Mouse (Mus musculus): ENCODE data around the gene Prkce. TPM values are rescaled to one million over a fixed set of nuclear protein-coding genes. Genes with fewer than 3 reads are reported as not detected.

Prkce gene
- total RNA-seq, 2 experiments from 2014 or later: 2.3 to 5.9 TPM

DNA sequence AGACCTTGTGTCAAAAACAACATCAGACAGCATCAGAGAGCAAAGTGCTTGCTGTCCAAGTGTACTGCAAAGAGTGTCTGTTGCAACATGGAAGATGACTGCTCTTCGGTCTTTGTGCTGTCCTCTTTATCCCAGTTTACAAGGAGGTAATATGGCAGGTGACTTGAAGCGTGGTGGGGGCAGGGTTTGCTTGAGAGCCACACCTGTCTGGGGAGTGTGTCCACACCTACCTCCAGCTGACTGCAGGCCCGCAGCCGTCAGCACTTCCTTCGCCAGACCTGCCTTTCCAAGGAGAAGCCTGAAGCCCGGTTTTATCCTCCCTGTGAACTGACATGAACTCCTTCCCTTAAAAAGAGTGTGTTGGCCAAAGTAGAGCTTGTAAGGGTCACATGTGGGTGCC lies 458.9 kb downstream of the Prkce start:
- ATAC-seq (replicated peaks; ENCODE audit: poor library complexity, severe bottlenecking): no peak

DNA sequence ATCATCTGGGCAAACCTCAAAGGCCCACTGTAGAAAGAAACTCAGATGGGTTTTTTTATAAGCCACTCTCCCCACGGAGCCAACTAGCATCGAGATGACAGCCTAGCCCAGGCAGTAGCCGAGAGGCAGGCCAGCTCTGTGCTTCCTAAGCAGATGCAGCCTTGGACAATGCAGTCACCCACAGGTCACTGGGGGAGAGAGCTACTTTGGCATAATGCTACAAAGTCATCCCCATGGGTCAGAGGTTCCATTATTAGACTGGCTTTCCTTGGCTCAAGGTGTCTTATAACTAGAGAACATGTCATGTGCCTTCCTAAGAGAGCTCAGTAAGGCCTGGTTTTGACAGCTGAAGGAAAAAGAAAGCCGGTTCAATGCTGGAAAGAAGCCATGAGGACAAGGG lies 465.5 kb downstream of the Prkce start:
- no peak for ATAC-seq (replicated peaks; ENCODE audit: poor library complexity, severe bottlenecking)

DNA sequence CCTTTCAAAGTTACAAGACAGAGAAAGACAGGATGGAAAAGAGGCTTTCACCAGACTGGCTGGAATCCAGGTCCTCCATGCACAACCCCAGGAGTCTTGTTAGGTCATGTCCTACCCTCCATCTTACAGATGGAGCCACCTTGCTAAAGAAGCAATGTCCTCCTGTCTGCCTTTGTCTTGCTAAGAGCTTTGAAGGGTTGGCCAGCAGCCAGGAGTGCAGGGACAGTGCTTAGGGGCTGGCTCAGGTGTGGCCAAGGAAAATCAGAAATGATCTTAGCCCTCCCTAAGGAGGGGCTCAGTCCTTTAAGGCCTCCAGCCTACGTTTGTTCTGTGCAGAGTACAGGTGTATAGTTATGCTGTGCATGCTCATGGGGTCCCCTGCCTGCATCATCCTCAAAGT lies 469.7 kb downstream of the Prkce start:
- no peak for ATAC-seq (replicated peaks; ENCODE audit: poor library complexity, severe bottlenecking)

DNA sequence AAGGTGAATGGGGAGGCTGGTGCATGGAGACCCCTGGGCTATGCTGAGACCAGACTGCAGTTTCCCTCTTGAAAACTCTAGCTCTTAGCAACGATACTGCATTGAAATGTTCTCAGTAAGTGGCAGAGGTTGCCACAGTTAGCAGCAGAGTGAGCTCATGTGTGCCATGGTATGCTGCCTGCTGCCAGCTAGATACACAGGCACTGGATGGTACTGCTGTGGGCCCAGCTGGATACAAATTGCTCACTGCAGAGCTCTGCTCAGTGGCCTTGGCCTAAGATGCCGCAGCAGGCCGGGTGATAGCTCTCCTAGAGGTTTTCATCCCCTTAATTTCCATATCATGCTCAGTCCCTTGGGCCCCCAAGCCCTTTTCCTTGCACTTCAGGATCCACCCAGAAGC lies 471.7 kb downstream of the Prkce start:
- ATAC-seq (replicated peaks; ENCODE audit: poor library complexity, severe bottlenecking): no peak

DNA sequence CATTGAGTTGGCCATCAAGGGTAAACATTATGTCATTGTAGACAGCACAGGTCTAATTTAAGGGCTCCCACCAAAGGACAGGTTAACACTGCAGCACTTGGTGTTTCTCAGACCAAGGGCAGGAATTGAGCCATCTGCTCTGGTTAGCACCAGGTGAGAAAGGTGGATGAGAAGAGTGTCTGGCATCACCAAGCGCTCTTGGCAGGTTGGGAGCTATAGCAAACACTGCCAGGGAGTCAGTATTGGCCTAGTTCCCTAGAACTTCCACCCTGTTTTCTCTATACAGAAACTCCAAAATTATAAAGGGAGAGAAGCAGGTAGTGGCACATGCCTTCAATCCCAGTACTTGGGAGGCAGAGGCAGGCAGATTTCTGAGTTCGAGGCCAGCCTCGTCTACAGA lies 479.6 kb downstream of the Prkce start:
- ATAC-seq (replicated peaks; ENCODE audit: poor library complexity, severe bottlenecking): no peak

DNA sequence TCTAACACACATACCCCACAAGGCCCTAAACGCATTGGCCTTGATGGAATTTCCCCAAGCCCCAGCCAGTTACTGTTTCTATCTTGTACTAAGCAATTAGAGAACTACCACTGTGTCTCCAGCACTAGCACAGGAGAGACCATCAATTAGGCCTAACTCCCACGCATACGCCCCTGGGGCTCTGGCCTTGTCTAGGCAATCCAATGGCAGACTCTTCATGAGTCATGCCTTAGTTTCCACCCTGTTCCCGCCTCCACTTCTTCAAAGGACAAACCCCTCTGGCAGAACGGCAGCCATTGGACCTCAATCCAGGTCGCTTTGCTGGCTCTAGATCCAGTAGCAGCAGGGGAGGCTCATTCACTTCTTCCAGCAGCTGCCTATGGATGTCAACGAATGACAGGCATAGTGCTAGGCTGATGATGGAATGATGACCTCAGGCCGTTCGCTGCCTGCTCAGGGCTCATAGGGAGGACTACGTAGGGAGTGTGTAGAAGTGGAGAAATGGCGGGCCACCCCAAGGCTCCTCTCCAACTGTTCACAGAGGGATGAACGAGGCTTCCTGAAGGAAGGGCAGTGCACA lies 481.4 kb downstream of the Prkce start:
- ATAC-seq (replicated peaks; ENCODE audit: poor library complexity, severe bottlenecking): no peak

DNA sequence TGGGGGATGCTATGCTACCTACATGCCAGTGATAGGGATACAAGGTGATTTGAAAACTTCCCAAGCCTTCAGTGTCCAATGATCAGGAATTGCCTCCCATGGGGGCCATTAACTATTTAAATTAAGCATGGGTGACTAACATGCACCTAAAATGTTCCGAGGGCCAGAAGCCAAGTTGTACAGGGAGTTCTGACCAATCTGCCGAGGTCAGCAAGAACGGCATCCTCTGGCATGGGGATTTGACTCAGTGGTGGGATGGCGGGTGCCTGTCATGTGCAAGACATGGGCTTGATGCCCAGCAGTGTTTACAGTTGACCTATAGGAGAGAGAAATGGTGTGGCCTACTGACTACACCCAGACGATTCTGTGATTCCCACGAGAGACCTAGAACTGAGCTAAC lies 482.7 kb downstream of the Prkce start:
- ATAC-seq (replicated peaks; ENCODE audit: poor library complexity, severe bottlenecking): no peak

DNA sequence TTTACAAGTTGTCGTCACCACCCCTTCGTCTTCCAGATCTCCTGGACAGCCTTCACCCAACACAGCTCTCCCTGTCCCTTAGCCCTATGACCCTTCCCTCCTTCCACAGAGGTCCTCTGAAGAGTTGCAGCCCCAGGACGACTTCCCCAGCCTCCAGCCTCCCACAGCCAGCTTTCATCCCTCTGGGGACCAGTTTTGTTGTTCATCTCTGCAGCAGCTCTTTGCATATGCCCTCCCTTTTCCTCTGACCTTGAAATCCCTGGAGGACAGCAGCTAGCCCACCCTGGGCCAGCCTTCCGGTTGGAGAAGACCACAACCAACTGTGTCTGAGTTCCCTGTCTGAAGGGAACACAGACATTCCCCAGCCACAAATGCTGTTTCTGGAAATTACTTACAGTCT lies 483.5 kb downstream of the Prkce start:
- ATAC-seq (replicated peaks; ENCODE audit: poor library complexity, severe bottlenecking): no peak

DNA sequence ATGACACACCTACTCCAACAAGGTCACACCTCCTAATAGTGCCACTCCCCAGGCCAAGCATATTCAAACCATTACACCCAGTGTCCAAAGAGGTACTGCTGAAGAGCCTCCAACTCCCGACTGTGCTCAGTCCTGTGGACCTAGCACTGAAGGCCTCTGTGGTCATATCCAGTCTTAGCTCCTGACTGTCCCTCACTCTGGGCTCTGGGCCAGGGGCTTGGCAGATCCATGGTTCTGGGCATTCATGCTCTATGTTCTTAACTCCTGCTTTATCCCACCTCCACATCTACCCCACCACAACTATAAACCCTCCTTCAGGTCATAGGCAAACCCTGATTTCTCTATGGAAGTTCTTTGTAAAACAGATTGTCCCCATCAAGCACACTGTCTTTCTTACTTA lies 485.2 kb downstream of the Prkce start:
- no peak for ATAC-seq (replicated peaks; ENCODE audit: poor library complexity, severe bottlenecking)

DNA sequence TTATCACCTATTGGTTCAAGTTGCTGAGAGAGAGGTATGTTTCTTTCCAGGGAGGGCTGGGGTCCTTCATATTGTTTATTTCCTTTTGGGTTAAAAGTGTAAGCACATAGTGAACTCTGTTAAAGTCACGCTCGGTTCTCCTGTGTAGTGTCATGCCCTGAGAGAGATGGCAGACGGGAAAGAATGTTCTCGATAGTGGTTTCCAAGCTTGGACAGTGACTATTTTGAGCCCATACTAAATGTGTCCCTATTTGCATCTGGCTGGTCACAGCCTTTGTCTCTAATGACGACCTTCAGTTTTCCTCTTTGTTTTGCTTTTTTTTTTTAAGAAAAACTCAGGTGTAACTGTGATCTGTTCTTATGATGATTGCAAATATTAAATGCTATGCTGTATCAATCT lies 488.8 kb downstream of the Prkce start:
- ATAC-seq (replicated peaks; ENCODE audit: poor library complexity, severe bottlenecking): no peak

DNA sequence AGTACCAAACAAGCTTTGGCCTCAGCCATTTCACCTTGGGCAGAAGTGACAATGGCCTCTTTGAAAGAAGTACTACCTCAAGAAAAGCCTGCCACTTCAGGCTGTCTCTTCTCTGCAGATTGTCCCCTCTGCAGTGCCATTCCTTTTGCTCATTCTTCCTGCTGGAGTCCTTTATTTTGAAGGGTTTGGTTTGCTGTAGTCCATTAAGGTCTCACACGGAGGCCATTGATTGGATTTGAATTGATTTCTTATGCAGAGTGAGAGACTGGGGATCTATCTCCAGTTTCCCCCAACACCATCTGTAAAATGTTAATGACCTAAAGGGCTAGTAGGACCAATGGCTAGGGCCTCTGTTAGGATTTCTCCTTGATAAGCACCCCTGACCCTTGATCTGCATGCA lies 494.7 kb downstream of the Prkce start:
- no peak for ATAC-seq (replicated peaks; ENCODE audit: poor library complexity, severe bottlenecking)

DNA sequence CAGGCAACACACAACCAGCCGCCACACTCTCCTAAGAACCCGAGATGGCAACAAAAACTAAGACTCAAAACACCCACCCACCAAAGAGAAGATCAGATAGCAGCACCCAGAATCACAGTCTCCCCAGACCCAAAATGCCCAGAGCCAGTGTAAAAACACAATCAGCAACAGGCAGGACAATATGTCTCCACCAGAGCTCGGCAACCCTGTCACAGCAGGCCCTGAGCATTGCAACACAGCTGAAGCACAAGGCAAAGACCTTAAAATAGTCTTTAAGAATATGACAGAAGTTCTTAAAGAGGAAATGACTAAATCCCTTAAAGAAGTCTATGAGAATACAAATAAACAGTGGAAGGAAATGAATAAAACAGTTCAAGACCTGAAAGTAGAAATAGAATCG lies 495.9 kb downstream of the Prkce start:
- peak; percentile 83 for ATAC-seq (replicated peaks; ENCODE audit: poor library complexity, severe bottlenecking)

DNA sequence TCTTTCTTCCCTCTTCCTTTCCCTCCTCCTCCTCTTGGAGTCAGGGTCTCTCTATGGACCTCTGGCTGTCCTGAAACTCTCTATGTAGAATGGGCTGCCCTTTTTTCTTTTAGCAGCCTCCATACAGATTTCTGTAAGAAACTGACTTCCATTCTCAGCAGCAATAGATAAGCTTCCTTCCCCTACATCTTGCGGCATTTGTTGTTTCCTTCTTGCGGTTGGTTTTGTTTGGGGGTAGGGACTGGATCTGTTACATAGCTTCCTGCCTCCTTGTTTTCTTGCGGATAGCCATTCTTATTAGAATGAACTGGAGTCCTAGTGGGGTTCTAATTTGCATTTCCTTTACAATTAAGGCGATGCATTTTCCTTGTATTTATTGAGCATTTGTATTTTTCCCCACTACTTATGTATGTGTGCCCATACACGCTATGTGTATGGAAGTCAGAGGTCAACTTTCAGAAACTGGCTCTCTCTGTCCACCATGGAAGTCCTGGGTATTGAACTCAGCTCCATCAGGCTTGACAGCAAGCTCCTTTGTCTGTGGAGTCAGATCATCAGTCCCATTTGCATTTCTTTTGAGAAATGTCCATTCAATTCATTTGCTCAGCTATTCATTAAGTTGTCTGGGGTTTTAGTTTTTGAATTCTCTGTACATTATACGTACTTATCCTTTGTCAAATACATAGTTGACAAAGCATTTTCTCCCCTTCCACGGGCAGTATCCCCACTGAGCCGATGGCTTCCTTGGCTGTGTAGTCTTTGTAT lies 500.4 kb downstream of the Prkce start:
- peak; percentile 73 for ATAC-seq (replicated peaks; ENCODE audit: poor library complexity, severe bottlenecking)

DNA sequence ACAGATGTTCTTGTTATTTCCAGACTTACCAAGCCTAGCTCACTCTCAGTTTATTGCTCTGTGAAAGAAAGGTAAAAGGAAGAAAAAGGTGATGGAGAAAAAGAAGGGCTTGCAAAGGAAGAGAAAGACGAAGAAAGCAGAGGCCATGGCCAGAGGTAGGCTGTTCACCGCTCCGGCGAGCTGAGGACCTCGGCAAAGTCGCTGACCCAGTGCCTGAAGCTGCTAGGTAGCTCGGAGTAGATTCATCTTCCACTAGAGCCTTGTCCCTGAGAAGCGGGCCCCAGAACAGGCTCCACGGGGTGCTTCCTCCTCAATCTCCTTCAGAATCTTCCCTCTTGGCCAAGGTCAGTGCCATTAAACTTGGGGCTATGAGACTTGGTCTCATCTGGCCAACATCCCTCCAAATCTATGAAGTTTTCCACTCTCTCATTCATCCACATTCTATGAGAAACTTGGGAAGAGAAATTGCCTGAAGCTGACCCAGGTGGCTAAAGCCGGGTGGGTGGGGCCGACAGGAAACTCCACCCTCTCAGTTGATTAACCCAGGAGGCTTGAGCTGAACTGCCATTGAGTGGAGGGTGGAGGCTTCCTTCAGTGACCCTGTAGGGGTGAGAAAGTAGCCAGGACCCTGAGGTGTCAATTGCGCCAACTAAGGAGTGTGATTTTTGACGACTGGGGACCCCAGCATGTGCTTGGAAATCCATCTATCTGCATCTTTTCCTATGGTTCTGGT lies 502.2 kb downstream of the Prkce start:
- no peak for ATAC-seq (replicated peaks; ENCODE audit: poor library complexity, severe bottlenecking)

DNA sequence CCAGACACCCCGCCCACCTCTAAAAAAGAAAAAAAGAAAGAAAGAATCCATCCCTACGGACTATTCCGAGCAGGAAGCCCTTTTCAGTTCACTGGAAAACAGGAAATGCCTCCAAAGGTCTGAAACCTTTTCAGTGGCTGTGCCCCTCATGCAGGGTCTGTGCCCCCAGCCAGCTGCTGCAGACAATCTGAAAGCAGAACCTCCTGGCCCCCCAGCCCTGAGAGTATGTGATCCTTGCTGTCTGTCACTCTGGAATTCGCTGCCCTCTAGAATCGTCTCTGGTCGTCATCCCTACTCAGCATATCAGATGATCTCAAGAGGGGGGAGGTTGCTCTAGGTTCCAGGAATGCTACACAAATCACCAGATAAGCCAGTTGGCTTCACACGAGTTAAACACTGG lies 503.1 kb downstream of the Prkce start:
- ATAC-seq (replicated peaks; ENCODE audit: poor library complexity, severe bottlenecking): no peak

DNA sequence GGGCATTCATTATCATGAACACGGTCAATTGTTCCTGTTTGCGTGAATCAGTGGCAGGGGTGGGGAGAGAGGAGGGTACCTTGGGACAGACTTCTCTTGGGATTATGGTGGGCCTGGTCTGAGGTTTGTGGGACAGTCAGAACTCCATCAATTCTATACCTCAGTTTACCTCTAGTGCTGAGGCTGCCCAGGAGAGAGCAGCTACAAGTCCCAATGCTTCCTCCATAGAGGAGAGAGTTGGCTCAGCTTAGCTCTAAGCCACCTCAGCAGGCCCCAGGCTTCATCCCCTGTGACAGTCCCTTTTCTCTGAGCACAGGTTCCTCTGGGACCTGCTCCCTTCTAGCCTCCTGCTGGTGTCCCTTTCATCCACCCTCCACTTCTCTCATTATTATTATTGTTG lies 507.4 kb downstream of the Prkce start:
- no peak for ATAC-seq (replicated peaks; ENCODE audit: poor library complexity, severe bottlenecking)

DNA sequence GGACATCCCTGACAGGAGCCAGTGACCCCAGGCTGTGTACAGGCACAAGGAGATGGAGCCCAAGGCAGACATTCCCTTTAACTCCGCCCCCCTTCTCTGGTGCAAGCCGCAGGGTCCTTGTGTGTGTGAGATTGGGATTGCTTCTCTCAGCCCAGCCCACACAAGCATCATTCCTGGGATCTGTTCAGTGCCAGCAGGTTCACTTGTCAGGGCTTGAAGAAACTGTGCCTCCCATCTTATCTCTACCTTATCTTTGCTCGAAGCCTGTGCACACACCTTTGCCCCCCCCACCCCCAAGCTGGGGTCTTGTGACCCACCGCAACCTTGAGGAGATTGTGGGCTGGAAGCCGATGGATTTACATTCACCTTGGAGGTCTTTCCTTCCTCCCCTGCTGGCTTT lies 508.8 kb downstream of the Prkce start:
- no peak for ATAC-seq (replicated peaks; ENCODE audit: poor library complexity, severe bottlenecking)

DNA sequence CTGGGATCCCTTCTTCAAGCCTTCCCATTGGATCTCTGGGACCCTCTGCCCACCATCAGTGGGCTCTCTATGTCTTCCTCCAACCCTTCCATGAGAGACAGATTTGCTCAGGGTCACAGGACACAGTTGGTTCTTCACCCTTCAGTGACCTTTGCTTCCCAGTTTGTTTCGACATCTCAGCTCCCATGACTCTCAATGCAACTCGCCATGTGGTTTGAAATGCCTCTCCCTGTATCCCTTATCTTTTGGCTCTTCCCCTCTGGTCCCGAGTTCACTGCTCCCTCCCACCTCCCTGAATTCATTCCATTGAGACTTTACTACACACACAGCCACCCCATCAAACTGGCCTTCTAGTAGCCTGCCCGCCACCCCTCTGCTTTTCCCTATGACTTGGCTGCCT lies 509.3 kb downstream of the Prkce start:
- no peak for ATAC-seq (replicated peaks; ENCODE audit: poor library complexity, severe bottlenecking)

DNA sequence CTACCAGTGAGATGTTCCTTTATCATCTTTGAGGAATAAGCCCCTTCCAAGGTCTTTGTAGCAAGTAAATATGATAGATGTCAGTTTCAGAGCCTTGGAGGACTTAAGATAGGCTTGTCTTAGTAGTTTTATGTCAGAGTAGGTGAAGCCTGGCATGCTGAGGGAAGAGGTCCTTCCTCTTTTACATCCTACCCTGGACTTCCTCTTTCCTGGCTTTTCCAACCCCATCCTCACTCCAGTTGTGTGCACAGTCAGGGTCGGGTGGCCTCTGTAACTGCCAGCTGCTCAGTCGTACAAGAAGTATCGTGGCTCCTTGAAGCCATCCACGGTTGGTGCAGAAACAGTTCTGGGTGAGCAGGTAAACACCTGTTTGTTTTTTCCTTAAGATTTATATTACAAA lies 517.7 kb downstream of the Prkce start:
- peak; percentile 97 for ATAC-seq (replicated peaks; ENCODE audit: poor library complexity, severe bottlenecking)

DNA sequence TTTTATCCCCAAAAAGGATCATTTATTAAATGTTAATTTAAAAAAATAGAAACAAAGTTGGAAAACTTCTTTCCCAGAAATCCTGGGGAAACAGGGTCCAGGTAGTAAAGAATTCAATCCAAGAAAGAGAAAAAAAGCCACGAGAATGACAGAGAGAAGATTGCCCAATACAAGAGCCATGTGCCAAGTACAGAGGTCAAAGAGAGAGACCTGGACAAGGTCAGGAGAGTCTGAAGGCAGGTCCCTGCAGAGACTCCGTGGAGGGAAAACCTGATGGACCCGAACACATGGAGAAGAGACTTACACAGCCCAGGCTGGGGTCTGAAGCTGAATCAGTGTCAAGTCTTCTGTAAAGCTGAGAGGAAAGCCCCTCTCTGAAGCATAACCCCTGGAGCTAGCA lies 519.4 kb downstream of the Prkce start:
- no peak for ATAC-seq (replicated peaks; ENCODE audit: poor library complexity, severe bottlenecking)

DNA sequence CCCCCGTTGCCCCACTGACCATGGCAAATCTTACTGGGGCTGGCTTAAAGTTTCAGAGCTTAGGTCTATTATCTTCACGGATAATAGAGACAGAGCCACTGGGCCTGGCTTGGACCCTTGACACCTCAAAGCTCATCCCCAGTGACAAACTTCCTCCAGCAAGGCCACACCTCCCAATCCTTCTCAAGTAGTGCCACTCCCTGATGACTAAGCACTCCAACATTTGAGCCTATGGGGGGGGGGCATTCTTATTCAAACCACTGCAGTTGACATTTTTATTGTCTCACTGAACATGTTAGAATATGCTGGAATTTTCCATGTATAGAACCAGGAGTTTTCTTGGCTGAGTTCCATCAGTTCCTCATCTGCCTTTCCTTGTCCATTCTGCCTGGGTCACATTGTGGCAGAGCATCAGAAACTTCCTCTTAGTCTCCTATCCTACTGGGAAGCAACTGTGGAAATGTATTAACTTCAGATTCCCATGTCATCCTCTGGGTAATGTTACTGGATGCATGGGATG lies 523.3 kb downstream of the Prkce start:
- no peak for ATAC-seq (replicated peaks; ENCODE audit: poor library complexity, severe bottlenecking)

DNA sequence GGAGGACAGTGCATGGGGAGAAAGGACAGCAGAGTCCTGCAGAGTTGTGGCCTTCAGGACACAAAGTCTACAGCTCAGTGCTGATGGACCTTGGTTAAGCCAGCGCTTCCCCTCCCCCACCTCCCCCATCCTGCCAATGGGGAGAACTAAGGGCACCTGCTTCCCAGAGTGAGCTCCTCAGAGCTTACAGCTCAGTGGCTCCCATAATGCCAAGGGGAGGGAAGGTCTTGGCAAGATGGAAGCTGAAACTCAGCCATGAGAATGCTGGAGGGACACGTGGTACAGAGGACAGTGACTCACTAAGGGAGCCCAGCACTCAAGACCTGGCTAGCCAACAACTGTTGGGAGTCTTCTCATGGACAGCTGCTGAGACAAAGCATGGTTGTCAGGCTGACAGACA lies 530.2 kb downstream of the Prkce start:
- ATAC-seq (replicated peaks; ENCODE audit: poor library complexity, severe bottlenecking): no peak
